Mouse (Mus musculus) E14TG2a.4 (cell line): ENCODE results near the gene Slc9a3r1.

Experiments
- H3K27me3 ChIP-seq: 2 replicates; pipeline ENCODE4 v1.6.1; 2014; ENCODE audit warnings: low read length, control low read depth; ENCODE audit not compliant: insufficient read depth
- H3K36me3 ChIP-seq: 2 replicates; pipeline ENCODE4 v1.6.1; 2014; ENCODE audit warnings: low read length, control low read depth; ENCODE audit not compliant: insufficient read depth
- H3K4me1 ChIP-seq: replicated peaks from 2 replicates; pipeline ENCODE4 v1.6.1; 2014; ENCODE audit warnings: low read depth, low read length, control low read depth
- H3K4me3 ChIP-seq: replicated peaks from 2 replicates; pipeline ENCODE4 v1.5.1; 2014; ENCODE audit warnings: mild to moderate bottlenecking, low read length
- H3K9me3 ChIP-seq: 2 replicates; pipeline ENCODE4 v1.6.1; 2014; ENCODE audit warnings: low read length, control low read depth
- CTCF ChIP-seq: conservative IDR thresholded peaks from 2 replicates; pipeline ENCODE4 v1.5.1; 2014; ENCODE audit warnings: low read length
- NANOG ChIP-seq: IDR thresholded peaks from 2 replicates; pipeline ENCODE4 v1.6.1; 2014; ENCODE audit warnings: borderline replicate concordance, low read length, mixed read lengths
- POU5F1 ChIP-seq: IDR thresholded peaks from 2 replicates; pipeline ENCODE4 v1.6.1; 2014; ENCODE audit warnings: low read length, borderline replicate concordance

Gene Slc9a3r1

GRCm38 (mm10) chr11:115209958-115210357 lies 46.8 kb downstream of the Slc9a3r1 start:
- 0 out of 2 replicates have a peak, but pooled peaks cover 6% of the 10 kb centered on the region for H3K27me3 ChIP-seq
- no peaks in the 10 kb centered on the region for H3K9me3 ChIP-seq
- H3K4me1 ChIP-seq, result peaks cover 80% of the 10 kb centered on the region
- no peak for TF ChIP-seq POU5F1
- TF ChIP-seq CTCF, result no peak
- no peak for TF ChIP-seq NANOG
- no peak overlapping the region for H3K4me3 ChIP-seq
- H3K36me3 ChIP-seq, result peaks cover 18% of the 10 kb centered on the region

GRCm38 (mm10) chr11:115212116-115212515 lies 49.0 kb downstream of the Slc9a3r1 start:
- H3K27me3 ChIP-seq, result no peaks in the 10 kb centered on the region
- peaks cover 67% of the 10 kb centered on the region for H3K4me1 ChIP-seq
- no peak overlapping the region for H3K4me3 ChIP-seq
- H3K36me3 ChIP-seq, result no peaks in the 10 kb centered on the region
- H3K9me3 ChIP-seq, result no peaks in the 10 kb centered on the region
- TF ChIP-seq CTCF (no peak), NANOG (no peak), POU5F1 (no peak)

GRCm38 (mm10) chr11:115215123-115215522 lies 52.0 kb downstream of the Slc9a3r1 start:
- TF ChIP-seq CTCF, result no peak
- no peak for TF ChIP-seq NANOG
- no peak for TF ChIP-seq POU5F1
- no peak overlapping the region for H3K4me3 ChIP-seq
- no peaks in the 10 kb centered on the region; the same call in 1 of the 2 replicates for H3K36me3 ChIP-seq
- peaks cover 13% of the 10 kb centered on the region for H3K9me3 ChIP-seq
- no peaks in the 10 kb centered on the region for H3K27me3 ChIP-seq
- H3K4me1 ChIP-seq, result peaks cover 64% of the 10 kb centered on the region

- H3K4me1 ChIP-seq, result peaks cover 42% of the 10 kb centered on the region
- TF ChIP-seq CTCF (no peak), POU5F1 (no peak), NANOG (no peak)
Measured at GRCm38 (mm10) chr11:115217439-115218410, 54.6 kb downstream of the Slc9a3r1 start.

GRCm38 (mm10) chr11:115219263-115219662 lies 56.1 kb downstream of the Slc9a3r1 start:
- H3K27me3 ChIP-seq, result no peaks in the 10 kb centered on the region
- H3K36me3 ChIP-seq, result peaks cover 6% of the 10 kb centered on the region
- TF ChIP-seq NANOG (no peak), CTCF (no peak), POU5F1 (no peak)
- peaks cover 19% of the 10 kb centered on the region for H3K9me3 ChIP-seq
- peaks cover 39% of the 10 kb centered on the region for H3K4me1 ChIP-seq
- H3K4me3 ChIP-seq, result no peak overlapping the region

More at GRCm38 (mm10) chr11:115217439-115218410, 54.6 kb downstream of the Slc9a3r1 start:
- Histone ChIP-seq H3K9me3 (peaks cover 19% of the 10 kb centered on the region), H3K4me3 (no peak overlapping the region), H3K27me3 (no peaks in the 10 kb centered on the region), H3K36me3 (peaks cover 6% of the 10 kb centered on the region)

GRCm38 (mm10) chr11:115219685-115220084 lies 56.5 kb downstream of the Slc9a3r1 start:
- peaks cover 19% of the 10 kb centered on the region for H3K9me3 ChIP-seq
- TF ChIP-seq POU5F1 (no peak), NANOG (no peak), CTCF (no peak)
- H3K27me3 ChIP-seq, result no peaks in the 10 kb centered on the region
- H3K4me1 ChIP-seq, result peaks cover 35% of the 10 kb centered on the region
- peaks cover 6% of the 10 kb centered on the region for H3K36me3 ChIP-seq
- H3K4me3 ChIP-seq, result no peak overlapping the region

- no peak for TF ChIP-seq CTCF
- no peak for TF ChIP-seq NANOG
- no peak for TF ChIP-seq POU5F1
- Histone ChIP-seq H3K4me3 (no peak overlapping the region), H3K27me3 (no peaks in the 10 kb centered on the region), H3K36me3 (peaks cover 6% of the 10 kb centered on the region), H3K4me1 (peaks cover 47% of the 10 kb centered on the region), H3K9me3 (peaks cover 19% of the 10 kb centered on the region)
Measured at GRCm38 (mm10) chr11:115222077-115222476, 58.9 kb downstream of the Slc9a3r1 start.

- Histone ChIP-seq H3K4me3 (no peak overlapping the region), H3K27me3 (no peaks in the 10 kb centered on the region), H3K4me1 (peaks cover 46% of the 10 kb centered on the region), H3K9me3 (peaks cover 19% of the 10 kb centered on the region), H3K36me3 (peaks cover 6% of the 10 kb centered on the region)
- TF ChIP-seq NANOG, result no peak
- no peak for TF ChIP-seq CTCF
- TF ChIP-seq POU5F1, result no peak
Measured at GRCm38 (mm10) chr11:115222570-115222969, 59.4 kb downstream of the Slc9a3r1 start.
